Mouse (Mus musculus) lung, postnatal 0 days (tissue): Measurements from ENCODE around the gene Cabcoco1. TPM values are rescaled to one million over a fixed set of nuclear protein-coding genes. Genes with fewer than 3 reads are reported as not detected.

Experiments used
- ATAC-seq: fragments of 200-750 bp; cut with Nextera tagmentation; 2 replicates; pipeline ENCODE4 v1.8.0; 2017; ENCODE audit warnings: moderate library complexity
- DNase-seq: peaks from one replicate; pipeline ENCODE4 v3.0.0-alpha.2; 2016; ENCODE audit warnings: low spot score
- H3K27ac ChIP-seq: fragments of 300-500 bp; sonication (generic); 2 replicates; pipeline ENCODE4 v1.5.1; 2014; ENCODE audit warnings: antibody characterized with exemption, mild to moderate bottlenecking, low read length, mixed read lengths
- H3K27me3 ChIP-seq: fragments of 300-500 bp; sonication (generic); replicated peaks from 2 replicates; pipeline ENCODE4 v1.6.1; 2014; ENCODE audit warnings: low read length, mixed read lengths; ENCODE audit not compliant: insufficient read depth
- H3K36me3 ChIP-seq: fragments of 300-500 bp; sonication (generic); 2 replicates; pipeline ENCODE4 v1.6.1; 2014; ENCODE audit warnings: low read length, mixed read lengths; ENCODE audit not compliant: insufficient read depth
- H3K4me1 ChIP-seq: fragments of 300-500 bp; sonication (generic); 2 replicates; pipeline ENCODE4 v1.6.1; 2014; ENCODE audit warnings: antibody characterized with exemption, low read depth, low read length, mixed read lengths; ENCODE audit not compliant: insufficient read depth
- H3K4me2 ChIP-seq: fragments of 300-500 bp; sonication (generic); replicated peaks from 2 replicates; pipeline ENCODE4 v1.6.1; 2014; ENCODE audit warnings: low read depth, mild to moderate bottlenecking, low read length, moderate library complexity, mixed read lengths
- H3K4me3 ChIP-seq: fragments of 300-500 bp; sonication (generic); 2 replicates; pipeline ENCODE4 v1.5.1; 2014; ENCODE audit warnings: low read depth, low read length
- H3K9ac ChIP-seq: fragments of 300-500 bp; sonication (generic); replicated peaks from 2 replicates; pipeline ENCODE4 v1.6.1; 2014; ENCODE audit warnings: low read depth, mild to moderate bottlenecking
- H3K9me3 ChIP-seq: fragments of 300-500 bp; sonication (generic); 2 replicates; pipeline ENCODE4 v1.6.1; 2016; ENCODE audit warnings: low read length, mixed read lengths
- CTCF ChIP-seq: IDR thresholded peaks from 2 replicates; pipeline ENCODE4 v1.5.1; 2016; ENCODE audit warnings: antibody characterized with exemption, mild to moderate bottlenecking
- EP300 ChIP-seq: IDR thresholded peaks from 2 replicates; pipeline ENCODE4 v1.6.1; 2016; ENCODE audit warnings: antibody characterized with exemption, mild to moderate bottlenecking, control low read depth
- WGBS: fragments of 180-500 bp; shearing (Covaris S2); extraction: QIAGEN DNeasy Blood & Tissue Kit; methylation state at CpG from one replicate; pipeline ENCODE4 v1.1.7; 2014; 5-methylcytosine and 5-hydroxymethylcytosine counted together
- polyA plus RNA-seq: library from polyadenylated mRNA; unstranded; fragments of >200 nt; fragmentation: Nextera tagmentation; extraction: Ambion mirVana; gene quantifications from 2 replicates; pipeline ENCODE4 v1.2.1, GENCODE M21; 2015

The Cabcoco1 gene
- polyA plus RNA-seq, 1 experiment from 2014 or later: 11.2 TPM

DNA sequence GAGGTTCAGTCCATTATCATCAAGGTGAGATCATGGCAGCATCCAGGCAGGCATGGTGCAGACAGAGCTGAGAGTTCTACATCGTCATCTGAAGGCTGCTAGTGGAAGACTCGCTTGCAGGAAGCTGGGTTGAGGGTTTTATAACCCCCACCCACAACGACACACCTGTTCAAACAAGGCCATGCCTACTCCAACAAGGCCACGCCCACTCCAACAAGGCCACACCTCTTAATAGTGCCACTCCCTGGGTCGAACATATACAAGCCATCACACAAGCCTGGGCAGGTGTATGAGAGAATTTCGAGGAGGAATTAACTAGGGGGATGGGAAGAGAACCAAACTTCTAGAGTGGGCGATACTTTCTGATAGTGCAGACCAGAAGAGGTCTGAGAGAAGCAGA lies 153.6 kb downstream of the Cabcoco1 start:
- Histone ChIP-seq H3K4me3 (no peak overlapping the region), H3K9ac (no peak overlapping the region), H3K4me2 (no peak overlapping the region), H3K4me1 (no peaks in the 10 kb centered on the region), H3K27ac (no peak overlapping the region), H3K27me3 (no peaks in the 10 kb centered on the region), H3K36me3 (no peaks in the 10 kb centered on the region), H3K9me3 (no peaks in the 10 kb centered on the region)
- TF ChIP-seq CTCF (no peak), EP300 (no peak)
- 57% methylated on average over 7 of the region's 7 CpGs for WGBS
- DNase-seq (no peak), ATAC-seq (no peak)

Other genes with a start within 250 kb of the Cabcoco1 start
- 3.0 and 3.4 TPM in 2 replicates for gene Tmem26, start 181.8 kb upstream of the Cabcoco1 start, polyA plus RNA-seq